Mouse (Mus musculus) E14TG2a.4 (cell line): ENCODE results near the gene Cmtm8.

Source experiments
- CTCF ChIP-seq: conservative IDR thresholded peaks from 2 replicates; pipeline ENCODE4 v1.5.1; 2014; ENCODE audit warnings: low read length
- NANOG ChIP-seq: IDR thresholded peaks from 2 replicates; pipeline ENCODE4 v1.6.1; 2014; ENCODE audit warnings: borderline replicate concordance, low read length, mixed read lengths

- TF ChIP-seq CTCF (no peak), NANOG (no peak)
Measured at GRCm38 (mm10) chr9:114855327-114855726, 11.4 kb upstream of the Cmtm8 start.
